Mouse (Mus musculus) thymus, postnatal 4 days (tissue): ENCODE results near the gene Dnajb12.

ENCODE experiments used
- DNase-seq: peaks from one replicate; pipeline ENCODE4 v3.0.0; 2021

The Dnajb12 gene

DNA sequence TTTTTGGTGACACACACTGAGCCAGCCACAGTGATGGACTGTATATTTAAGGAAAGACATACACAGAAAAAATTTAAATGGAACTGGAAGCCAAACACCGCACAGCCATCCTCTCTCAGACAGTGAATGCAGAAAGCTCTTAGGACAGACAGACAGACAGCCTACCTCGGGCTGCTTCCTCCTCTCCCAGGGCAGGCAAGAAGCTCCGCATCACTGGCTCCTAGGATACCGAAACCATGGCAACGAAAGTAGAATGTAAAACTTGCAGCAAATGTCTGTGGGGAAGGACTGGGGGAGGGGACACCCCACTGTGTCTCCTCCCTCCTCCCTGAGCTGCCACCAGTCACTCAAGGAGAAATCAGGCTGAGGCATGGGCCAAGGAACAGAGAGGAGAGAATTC lies 18.2 kb downstream of the Dnajb12 start:
- peak; percentile 58 for DNase-seq

DNA sequence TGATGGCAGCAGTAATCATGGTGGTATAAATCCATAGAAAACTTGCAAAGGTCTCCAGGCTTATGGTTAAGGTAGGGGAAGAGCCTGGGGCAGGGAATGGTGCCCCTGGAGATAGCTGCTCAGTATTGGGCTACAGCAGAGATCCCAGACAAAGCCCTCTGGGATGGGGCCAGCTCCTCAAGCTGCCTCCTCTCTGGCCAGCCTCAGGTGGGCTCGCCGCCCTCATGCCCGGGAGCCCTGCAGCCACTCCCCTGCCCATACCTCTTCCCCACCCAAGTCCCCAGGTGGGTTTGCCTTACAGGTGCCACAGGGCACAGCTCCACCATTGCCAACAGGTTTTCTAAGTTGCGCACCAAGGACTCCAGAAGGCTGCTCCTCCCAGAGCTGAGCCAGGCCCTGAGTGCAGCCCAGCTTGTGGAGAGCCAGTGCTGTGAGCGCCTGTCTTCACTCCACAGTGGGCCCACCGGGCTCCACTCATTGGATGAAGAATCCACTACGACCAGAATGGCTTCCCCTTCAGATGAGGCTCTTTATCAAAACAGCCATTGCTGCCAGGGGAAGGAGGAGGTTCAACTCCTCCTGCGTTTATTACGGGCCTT lies 18.9 kb downstream of the Dnajb12 start:
- peak; percentile 46 for DNase-seq

DNA sequence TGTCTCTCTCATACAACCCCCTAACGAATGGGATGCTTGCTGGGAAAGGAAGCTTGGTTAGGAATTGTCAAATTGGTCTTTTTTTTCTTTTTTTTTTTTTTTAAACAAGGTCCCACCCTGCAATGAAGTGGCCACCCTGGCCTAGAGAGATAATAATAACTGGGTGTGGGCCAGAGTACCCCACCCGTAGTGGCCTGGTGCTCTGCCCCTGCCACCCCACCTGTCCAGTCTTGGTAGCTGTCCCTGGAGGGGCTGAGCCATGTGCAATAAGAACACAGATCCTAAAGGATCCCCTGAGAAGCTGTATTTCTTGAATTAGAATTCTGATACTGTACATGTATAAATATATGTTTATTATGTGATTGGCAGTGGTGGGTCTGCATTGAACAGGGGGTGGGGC lies 19.6 kb downstream of the Dnajb12 start:
- no peak for DNase-seq

DNA sequence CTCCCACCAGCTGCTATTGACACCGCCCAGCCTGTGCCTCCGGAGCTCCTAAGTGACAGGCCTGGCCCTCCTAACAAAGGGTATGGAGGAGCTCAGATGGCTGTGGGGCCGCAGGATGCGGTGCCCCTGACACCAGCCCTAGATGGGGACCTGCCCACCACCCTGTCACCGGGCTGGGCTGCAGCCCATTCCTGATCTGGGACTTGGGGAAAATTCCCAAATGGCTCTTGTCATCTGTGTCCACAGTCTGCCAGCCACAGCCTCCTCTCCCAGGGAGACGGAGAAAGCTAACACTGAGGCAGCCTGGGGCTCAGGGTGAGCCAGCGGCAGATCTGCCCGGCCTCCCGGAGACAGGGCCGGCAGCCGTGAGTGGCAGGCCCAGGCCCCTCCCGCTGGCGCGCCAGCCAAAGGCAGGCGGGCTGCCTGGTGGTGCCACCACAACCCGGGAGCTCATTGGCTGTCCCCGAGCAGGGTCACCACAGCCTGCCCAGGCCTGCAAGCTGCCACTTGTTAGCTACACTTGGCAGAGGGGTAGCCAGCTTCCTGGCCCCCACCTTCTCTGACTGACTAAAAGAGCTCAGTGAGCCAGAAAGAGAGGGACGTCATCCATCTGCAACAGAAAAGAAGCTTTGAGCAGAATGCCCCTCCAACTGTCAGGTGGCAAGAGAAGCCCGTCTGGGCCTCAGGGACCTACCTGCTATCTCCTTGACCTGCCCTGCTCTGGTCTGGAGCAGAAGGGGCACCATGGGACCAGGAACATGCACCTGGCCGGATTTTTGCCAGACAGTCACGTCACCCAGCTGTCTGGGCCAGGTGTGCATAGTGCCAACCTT lies 20.2 kb downstream of the Dnajb12 start:
- peak; percentile 89 for DNase-seq

DNA sequence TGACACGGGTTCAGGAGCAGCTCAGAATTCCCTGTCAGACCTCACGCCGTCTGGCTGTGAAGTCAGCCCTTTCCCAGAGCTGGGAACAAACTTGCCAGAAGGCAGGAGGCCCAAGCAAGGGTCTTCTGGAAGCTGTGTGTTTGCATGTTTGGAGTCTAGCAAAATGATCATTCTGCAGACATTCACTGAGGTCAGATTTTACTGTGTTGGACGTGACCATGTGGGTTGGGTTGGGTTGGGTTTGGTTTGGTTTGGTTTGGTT lies 20.7 kb downstream of the Dnajb12 start:
- DNase-seq: no peak

DNA sequence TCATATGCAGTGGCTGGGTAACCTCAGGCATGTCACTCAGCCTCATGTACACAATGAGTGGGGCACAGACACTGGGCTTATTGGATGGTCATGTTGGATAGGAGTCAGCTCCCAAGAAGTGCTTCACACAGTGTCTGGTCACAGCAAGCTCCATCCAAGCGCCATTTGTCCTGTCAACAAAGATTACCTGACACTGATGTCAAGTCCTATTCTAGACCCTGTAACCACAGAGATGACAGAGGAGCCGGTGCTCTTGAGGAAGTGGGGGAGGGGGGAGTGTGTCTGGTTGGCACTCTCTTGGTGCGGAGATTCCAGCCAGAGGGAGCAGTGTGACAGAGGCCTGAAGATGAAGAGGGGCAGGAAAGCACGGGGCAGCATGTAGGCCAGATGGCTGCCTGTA lies 21.6 kb downstream of the Dnajb12 start:
- peak; percentile 66 for DNase-seq

DNA sequence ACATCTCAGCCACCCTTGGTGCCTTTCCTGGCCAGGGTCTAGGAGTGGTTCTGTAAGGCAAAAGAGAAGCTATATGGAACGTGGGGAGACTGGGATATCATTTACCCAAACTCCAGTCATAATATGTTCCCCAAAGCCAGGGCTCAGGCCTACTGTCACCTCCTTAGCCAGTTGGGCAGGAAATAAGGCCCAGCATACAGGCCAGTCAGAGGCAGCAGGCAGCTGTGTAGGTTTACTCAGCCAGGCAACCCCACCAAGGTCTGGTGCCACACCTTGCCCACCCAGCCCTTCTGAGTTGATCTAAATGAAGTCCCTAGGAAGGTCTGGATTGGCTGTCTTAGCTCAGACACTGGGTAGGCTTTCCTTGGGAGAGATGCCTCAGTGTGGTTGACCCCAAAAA lies 22.1 kb downstream of the Dnajb12 start:
- peak; percentile 43 for DNase-seq

DNA sequence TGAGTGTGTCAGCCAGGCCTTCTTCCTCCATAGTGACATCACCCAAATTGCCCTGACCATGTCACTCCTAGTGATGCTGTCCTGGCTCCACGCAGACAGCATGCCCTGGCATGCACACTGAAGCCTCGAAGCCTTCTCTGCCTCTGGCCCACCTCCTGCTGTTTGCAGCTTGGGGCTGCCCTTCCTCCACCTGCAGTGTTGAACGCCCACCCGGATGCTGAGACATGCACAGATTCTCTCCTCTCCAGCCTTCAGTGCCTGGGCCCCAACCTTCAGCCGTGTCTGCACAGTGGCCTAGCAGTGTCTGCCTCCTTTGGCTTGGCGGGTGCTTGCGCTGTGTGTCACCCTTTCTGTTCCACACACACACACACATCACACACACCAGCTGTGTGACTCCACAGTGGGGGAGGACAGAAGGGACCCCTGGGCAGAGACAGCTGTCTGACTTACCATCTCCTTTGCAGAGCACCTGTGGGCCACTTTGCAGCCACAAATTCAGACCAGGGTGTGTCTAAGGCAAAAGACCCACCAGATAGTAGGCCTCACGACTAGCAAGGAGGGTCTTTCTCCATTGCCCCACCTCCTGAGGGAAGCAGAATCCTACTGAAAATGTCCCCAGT lies 22.7 kb downstream of the Dnajb12 start:
- peak; percentile 82 for DNase-seq

DNA sequence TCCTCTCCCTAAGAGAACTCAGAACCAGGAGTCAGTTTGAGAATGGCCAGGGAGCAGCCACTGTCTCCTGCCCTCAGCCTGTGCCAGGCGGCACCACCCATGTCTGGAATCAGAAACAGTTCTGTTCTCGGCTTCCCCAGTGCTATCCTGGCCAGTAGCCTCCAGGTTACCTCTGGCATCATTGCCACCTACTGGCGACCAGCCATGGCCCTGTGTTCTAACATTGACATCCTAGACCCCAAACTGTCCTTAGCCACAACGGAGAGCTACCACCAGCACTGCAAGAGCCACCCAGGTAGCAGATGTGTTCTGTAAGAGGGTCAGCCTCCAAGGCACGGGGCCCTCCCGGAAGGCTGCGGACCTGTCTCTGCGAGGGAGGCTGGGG lies 23.2 kb downstream of the Dnajb12 start:
- DNase-seq: peak; percentile 32

DNA sequence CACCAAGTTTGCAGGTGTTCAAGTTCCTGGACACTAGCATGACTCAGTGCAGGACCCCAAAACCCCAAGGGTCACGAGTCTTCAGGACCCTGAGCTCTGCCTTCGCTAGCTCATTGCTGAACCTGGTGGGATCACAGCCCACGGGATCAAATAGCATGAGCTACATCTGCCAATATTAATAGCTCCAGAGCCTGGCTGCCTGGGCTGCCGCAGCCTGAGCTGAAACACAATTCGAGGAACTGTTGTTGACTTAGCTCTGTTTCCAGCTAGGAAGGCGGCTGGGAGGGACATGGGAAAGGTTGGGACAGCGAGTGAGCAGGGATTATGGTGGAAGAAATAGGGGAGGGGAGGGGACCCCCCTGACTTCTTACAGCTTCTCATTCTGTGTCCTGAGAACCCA lies 23.8 kb downstream of the Dnajb12 start:
- DNase-seq: no peak

DNA sequence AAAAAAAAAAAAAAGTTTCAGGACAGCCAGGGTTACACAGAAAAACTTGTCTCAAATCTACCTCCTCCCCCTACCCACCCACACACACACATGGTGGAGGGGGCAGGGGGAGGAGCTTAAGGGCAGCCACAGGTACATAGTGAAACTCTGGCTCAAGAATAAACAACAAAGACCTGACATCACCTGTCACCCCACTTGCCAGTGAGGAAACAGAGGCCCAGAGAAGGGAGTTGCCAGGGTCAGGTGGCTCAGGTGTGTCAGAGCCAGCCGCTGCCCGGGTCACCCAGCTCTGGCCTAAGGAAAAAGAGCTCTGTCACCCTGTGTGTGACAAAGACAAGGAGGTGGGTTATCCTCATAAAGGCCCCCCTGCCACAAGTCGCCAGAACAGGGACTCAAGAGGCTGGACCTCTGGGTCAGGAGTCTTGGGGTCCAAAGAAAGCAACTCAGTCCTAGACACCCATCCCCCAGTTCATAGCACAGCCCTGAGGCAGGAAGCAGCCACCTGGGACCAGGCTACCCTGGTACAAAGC lies 27.8 kb downstream of the Dnajb12 start:
- peak; percentile 68 for DNase-seq

DNA sequence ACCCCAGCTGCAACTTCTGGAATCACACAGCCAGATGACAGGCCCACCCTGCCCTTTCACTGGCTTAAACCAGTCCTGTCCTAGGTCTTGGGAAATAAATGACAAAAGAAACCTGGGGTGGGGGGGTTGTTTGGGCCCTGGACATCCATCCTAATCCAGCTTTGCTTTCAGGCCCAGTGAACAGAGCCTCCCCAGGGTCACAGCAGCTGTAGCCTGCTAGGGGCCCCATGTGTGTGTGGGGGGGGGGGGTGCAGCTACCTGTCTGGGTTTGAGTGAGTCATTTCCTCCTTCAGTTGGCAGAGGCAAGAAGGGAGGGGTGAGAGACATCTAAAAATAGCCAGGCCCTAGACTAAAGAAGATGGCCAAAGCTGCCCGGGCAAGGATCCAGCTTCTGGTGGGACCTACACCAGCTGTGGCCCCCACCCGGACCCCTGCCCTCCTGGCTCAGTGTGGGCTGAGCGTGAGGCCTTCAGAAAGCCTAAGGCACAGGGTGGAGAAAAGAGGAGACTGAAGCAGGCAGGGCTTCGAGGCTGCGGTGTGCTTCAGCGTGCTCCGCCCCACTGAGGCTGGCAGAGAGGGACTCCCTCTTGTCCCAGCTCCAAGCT lies 28.4 kb downstream of the Dnajb12 start:
- DNase-seq: peak; percentile 60

DNA sequence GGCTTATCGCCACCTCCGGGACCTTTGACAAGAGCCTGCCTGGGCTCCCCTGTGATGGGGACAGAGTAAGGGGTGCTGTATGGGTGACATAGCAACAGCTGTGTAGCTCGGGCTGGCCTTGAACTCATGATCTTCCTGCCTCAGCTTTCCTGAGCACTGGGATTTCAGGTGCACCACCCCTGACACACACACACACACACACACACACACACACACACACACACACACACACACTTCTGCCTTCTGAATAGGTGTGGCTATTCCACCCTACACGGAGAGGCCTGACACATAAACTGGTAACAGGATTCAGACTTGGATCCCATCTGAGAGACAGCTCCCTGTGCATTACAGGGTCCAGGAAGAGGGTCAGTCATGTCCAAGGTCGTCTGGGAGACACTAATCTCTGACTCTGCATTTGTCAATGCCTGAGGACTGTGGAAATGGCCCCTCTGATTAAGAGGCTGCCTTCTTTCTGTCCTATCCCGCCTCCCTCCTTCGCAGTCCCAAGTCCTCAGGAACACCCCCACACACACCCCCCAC lies 29.5 kb downstream of the Dnajb12 start:
- no peak for DNase-seq

DNA sequence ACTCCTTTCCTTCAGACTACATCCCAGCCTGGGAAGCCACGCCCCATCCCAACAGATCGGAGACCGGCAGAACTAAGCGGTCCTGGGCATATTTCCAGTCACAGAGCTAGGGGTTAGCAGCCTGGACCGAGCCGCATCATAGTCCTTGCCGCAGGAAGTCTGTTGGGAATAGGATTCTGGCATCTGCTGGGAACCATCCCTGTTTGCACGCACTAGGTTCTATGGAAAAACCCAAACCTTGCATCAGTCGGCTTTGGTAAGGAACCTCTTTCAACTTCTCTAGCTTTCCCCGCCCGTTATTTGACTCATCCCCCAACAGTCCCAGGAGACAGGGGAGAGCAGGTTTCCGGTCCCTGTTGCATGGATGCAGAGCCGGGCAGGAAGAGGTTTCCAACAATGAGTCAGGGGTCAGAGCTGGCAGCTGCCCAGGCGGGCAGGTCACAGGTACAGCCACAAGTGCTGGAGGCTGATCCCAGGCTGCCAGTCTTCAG lies 30.0 kb downstream of the Dnajb12 start:
- DNase-seq: no peak

DNA sequence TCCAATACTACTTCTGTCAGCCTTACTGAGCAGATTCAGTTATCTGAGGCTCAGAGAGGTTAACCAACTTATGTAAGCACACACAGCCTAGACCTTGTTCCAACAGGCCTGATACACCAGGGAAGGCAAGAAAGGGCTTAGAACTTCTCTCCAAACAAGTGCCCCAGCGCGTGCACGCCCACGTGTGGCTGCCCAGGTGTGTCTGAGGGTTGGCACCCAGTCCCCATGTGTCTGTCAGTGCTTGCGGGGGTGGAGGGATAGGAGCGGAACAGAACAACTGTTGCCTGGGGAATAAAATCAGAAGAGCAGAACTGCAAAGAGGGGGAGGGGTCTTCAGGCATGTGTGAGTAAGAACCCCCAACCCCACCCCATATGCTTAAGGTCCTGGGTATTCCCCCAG lies 31.7 kb downstream of the Dnajb12 start:
- DNase-seq: peak; percentile 87

DNA sequence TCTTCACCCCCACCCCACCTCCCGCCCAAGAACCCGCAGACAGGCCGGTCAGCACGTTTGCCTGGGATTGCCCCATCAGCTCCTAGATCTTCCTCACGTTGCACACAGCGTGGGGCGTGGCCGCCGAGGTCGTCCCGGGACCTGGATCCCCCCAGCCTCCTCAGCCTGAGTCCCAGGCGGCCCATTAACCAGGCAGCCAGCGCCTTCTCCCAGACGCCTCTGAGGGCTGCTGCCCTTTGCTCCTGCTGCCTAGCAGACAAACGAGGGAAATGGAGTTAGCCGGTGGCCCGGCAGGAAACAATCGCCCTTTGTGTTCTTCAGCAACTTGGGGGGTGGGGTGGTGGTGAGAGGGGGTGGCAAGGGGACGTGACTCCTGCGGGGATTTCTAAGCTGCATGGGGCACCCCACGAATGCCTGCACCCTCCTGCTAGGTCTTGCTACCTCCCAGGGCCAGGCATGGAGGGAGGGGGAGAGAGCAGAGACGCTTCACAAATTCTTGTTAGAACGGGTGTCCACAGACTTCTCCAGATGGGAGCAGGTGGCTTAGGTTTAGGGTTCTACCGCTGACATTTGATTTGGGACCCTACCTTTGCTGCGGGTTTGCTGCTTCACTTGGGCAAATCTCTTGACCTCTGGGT lies 32.3 kb downstream of the Dnajb12 start:
- DNase-seq: peak; percentile 61

DNA sequence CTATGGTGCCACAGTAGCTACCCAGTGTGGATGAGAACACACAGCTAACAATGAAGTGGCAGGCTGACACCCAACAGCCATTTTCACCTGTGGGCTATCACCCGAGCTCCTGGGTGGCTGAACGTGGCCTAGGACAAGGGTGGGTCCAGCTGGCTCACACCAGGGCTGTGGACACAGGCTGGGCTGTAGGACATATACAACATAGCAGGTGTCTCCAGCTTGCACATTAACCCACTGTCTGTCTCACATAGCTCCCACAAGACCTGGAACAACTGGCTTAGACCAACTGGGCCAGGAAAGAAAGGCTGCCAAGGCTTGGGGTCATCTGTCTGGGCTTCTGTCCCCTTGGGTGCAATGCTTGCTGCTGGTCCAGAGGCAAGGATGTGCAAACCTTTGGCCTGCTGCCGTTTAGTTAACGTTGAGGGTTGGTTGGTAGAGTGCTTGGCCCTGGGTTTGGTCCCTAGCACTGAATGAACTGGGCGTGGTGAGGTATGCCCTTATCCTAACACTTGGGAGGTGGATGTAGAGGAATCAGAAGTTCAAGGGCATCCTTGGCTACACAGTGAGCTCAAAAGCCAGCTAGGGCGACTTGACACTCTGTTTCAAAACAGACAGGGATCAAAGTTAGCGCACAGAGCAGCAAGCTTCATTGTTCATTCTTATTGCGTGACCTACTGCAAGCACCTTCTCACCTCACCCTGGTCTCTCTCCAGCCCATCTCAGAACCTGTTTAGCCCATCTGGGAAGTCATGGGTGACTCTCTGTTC lies 36.0 kb downstream of the Dnajb12 start:
- peak; percentile 13 for DNase-seq

DNA sequence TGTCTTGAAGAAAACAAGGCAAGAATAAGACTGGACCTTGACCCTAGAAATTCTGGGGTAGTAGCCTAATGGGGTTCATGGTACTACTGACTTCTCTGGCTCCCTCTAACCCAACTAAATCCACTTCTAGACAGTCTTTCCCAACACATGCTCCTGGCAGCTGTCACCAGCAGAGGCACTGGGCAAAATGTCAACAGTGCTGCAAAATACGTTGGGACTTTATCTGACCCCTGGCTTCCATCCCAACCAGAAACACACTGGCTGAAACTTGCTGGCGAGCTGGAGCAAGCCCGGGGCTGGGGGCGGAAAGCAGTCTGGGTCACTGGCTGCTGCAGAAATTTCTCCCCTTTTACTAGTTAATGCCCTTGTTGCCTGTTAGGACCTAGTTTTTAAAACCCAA lies 36.8 kb downstream of the Dnajb12 start:
- no peak for DNase-seq

DNA sequence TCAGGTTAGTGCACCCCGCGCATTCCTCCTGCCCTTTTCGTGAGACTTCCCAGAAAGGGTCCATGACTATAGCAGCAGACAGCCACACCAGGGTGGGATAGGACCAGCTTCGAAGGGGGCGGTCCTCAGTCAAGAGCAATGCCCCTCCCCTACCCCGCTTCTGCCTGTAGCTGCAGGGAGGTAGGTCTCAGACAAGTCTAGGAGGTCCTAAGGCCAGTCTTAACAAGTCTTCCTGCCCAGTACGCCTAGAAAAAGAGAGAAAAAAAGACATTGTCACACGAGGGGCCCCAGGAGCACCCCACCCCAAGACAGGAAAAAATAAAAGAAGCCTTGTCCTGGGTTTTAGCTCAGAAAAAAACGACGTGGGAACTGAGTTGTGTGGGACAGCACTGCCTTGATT lies 37.3 kb downstream of the Dnajb12 start:
- DNase-seq: peak; percentile 67

DNA sequence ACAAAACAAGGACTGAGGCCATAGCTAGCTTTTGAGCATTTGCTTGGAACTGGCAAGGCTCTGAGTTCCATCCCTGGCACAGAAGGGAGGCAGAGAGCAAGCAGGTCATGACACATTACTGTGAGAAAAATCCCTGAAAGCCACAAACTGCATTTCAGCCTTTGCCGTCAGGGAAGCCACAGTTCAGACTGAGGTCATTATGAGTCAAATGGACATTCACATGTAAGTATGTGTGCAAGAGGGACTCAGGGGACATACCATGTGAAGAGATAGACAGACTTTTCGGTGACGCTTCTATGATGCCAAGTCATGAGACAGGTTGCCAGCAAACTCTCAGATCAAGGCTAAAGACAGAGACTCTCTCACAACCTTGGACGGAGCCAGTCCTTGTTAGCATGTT lies 38.8 kb downstream of the Dnajb12 start:
- no peak for DNase-seq

DNA sequence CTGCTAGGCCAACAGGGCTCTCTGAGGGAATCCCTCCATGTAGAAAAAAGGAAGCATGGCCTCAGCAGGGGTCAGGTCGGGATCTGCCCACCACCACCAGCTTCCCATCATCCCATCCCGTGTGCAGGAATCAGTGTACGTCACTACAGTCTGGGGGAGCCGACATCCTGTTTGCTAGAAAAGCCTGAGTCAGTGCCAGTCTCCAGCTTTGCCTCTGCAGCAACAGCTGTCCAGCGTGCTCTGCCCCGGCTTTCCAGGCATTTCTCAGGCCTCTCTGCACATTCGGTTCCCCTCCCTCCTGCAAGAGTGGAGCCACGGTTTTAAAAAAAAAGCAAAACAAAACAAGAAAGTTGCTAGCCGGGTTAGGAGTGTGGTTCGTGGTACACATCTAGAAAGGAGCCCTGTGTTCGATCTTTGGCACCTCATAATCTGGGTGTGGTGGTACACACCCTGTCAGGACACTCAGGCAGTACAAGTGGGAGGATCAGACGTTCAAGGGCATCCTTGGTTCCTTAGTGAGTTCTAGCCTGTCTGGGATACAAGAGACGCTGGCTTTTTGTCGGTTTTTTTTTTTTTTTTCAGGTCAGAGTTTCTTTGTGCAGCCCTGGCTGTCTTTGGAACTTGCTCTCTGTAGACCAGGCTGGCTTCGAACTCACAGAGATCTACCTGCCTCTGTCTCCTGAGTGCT lies 40.3 kb downstream of the Dnajb12 start:
- DNase-seq: no peak

DNA sequence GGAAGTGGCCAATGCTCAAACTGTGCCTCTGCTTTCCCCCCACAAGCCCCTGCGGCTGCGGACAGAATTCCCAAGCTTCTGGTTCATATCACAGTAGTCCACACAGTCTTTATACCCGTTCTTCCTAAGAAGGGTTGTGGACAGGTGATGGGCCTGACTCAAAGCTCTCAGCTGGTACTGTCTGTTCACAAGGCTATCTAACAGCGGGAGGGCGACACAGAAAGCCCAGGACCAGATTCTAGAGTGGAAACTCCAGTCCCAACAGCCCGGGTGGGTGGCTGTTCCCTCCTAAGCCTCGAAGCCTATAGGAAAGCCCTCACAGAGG lies 41.1 kb downstream of the Dnajb12 start:
- peak; percentile 42 for DNase-seq
